Mouse (Mus musculus) embryonic fibroblast, embryonic 13.5 days (primary cell): ENCODE results near the gene Dnah2. TPM values are rescaled to one million over a fixed set of nuclear protein-coding genes. Genes with fewer than 3 reads are reported as not detected.
"Not testable (repeated sequence)": the region's sequence is repeated elsewhere in the genome, so short reads cannot be mapped to it uniquely, and the experiment has no call there.

Experiments used
- H3K27ac ChIP-seq: 2 replicates; pipeline ENCODE4 v1.5.1; 2012; ENCODE audit warnings: low read length, control low read depth, inconsistent platforms; ENCODE audit not compliant: insufficient read depth
- H3K4me1 ChIP-seq: 2 replicates; pipeline ENCODE4 v1.6.1; 2011; ENCODE audit warnings: low read length; ENCODE audit not compliant: control insufficient read depth, insufficient read depth
- H3K4me3 ChIP-seq: 2 replicates; pipeline ENCODE4 v1.5.1; 2011; ENCODE audit warnings: mild to moderate bottlenecking, control low read depth, low read length; ENCODE audit not compliant: insufficient read depth
- CTCF ChIP-seq: IDR thresholded peaks from 2 replicates; pipeline ENCODE4 v1.5.1; 2011; ENCODE audit warnings: mild to moderate bottlenecking, control low read depth, low read length, moderate library complexity, borderline replicate concordance; ENCODE audit not compliant: insufficient read depth
- POLR2A ChIP-seq: IDR thresholded peaks from 2 replicates; pipeline ENCODE4 v1.6.1; 2011; ENCODE audit warnings: low read depth, mild to moderate bottlenecking, control low read depth, low read length, moderate library complexity
- polyA plus RNA-seq: library from polyadenylated mRNA; stranded (reverse); fragments of >200 nt; gene quantifications from 2 replicates; pipeline ENCODE4 v1.2.4, GENCODE M21; 2011; ENCODE audit warnings: low read depth; ENCODE audit not compliant: missing spikeins, insufficient read length

Gene Dnah2
- polyA plus RNA-seq, 1 experiment, result 0.21 TPM

DNA sequence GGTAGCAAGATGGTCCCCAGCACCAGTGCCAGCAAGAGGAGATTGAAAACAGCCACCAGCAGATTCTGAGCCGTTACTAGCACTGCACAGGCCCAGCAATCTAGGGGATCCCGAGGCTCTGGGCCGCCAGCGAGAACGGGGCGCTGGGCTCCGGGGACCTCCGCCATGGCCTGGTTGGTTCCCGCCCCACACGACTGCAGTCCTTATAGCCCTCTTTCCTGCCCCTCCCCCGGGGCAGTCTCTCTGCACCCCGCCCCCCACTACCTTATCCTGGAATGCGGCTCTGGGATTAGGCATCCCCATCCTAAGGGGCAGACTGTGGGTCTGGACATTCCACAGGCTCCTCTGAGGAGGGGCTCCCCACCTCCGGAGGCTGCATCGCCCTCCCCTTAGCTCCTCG, 150.9 kb downstream of the Dnah2 start, which contains the start of gene Tmem88:
Tmem88 (minus strand) TSS at position 176 of the 400 bp plus-strand sequence.
- TF ChIP-seq POLR2A (peak; percentile 53), CTCF (no peak)
- Histone ChIP-seq H3K27ac (peak within 1 kb of the TSS; percentile 94), H3K4me3 (peak within 1 kb of the TSS; percentile 85), H3K4me1 (peaks cover 4% of the 10 kb centered on the region; the same call in 1 of the 2 replicates)

DNA sequence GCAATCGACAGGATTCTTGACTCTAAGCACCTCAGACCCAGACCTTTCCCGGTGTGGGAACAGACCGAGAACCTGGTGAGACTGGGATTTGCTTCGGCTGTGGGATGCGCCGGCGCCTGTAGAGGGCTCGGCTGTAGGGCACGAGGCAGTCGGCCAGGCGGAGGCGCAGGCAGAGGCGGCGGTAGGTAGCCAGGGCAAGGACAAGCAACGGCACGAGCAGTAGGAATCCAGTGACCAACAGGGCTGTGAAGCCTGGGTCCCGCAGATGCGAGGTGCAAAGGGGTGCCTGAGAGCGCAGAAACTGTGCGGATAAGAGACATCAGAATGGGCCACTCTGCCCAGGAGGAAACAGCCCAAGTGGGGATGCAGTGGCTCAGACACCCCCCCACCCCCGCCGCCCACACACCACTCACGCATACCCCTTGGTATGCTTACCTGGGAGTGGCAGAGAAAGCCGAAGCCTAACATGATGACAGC, 151.3 kb downstream of the Dnah2 start:
- Histone ChIP-seq H3K4me3 (peak overlapping the region; percentile 85), H3K27ac (peak overlapping the region; percentile 94), H3K4me1 (peaks cover 4% of the 10 kb centered on the region; the same call in 1 of the 2 replicates)
- TF ChIP-seq CTCF, result no peak
- no peak for TF ChIP-seq POLR2A

DNA sequence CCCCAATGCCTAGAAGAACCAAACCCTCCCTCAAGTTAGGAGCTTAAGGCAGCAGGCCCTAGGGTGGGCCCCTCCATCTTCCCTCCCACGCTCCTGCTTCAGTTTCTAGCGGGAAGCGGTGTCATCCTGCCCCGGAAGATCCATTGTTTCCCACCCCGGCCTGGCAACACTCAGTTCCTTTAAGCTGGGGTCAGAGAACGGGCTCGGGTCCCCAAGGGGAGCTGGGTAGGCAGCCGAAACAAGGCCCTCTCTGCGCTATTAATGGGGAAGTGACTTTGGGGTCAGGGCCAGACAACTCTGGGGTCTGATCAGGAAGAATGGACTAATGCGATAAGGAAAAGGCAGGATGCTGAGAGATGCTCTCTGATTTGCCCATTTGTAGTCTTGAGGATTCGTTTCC, 152.1 kb downstream of the Dnah2 start:
- peak overlapping the region; percentile 85 for H3K4me3 ChIP-seq
- peak overlapping the region; percentile 94 for H3K27ac ChIP-seq
- no peak for TF ChIP-seq CTCF
- TF ChIP-seq POLR2A, result peak; percentile 30; the same call in 1 of the 2 replicates
- H3K4me1 ChIP-seq, result peaks cover 4% of the 10 kb centered on the region; the same call in 1 of the 2 replicates

DNA sequence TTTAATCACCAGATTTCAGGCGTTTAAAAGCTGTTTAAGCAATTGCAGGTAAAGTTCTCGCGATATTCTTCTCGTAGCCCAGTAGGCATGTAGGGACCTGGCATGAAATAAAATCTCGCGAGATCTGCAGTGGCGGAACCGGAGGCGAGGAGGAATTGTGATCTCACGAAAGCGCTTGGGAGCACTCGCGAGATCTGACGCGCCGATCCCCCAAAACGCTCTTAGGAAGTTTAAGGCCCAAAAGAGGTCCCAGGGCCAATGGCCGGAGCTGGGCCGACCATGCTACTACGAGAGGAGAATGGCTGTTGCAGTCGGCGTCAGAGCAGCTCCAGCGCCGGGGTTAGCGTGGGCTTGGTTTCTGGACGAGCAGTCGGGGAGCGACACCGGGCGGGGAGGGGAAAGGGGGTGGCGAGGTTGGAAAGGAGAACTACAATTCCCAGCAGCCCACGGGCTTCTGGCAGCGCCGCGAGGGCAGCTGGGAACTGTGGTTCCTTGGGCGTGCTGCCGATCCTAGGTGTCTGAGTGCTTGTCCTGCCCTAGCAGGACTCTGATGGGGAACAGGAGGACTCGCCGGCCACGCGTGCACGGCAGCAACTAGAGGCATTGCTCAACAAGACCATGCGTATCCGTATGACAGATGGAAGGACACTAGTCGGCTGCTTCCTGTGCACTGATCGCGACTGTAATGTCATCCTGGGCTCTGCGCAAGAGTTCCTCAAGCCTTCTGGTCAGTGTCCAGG, 153.1 kb downstream of the Dnah2 start:
- TF ChIP-seq POLR2A (peak; percentile 86), CTCF (no peak)
- H3K4me1 ChIP-seq, result peaks cover 4% of the 10 kb centered on the region; the same call in 1 of the 2 replicates
- peak overlapping the region; percentile 94 for H3K27ac ChIP-seq
- peak overlapping the region; percentile 87 for H3K4me3 ChIP-seq

GRCm38 (mm10) chr11:69395235-69395633, 153.7 kb downstream of the Dnah2 start, which contains the start of the genes Naa38 and Cyb5d1:
Naa38 (plus strand) TSS chr11:69395487.
Cyb5d1 (minus strand) TSS chr11:69395631.
- H3K27ac ChIP-seq, result peak within 1 kb of the TSS; percentile 94
- H3K4me1 ChIP-seq, result not testable (repeated sequence)
- peak within 1 kb of the TSS; percentile 87 for H3K4me3 ChIP-seq
- TF ChIP-seq POLR2A, result peak; percentile 46; the same call in 1 of the 2 replicates

DNA sequence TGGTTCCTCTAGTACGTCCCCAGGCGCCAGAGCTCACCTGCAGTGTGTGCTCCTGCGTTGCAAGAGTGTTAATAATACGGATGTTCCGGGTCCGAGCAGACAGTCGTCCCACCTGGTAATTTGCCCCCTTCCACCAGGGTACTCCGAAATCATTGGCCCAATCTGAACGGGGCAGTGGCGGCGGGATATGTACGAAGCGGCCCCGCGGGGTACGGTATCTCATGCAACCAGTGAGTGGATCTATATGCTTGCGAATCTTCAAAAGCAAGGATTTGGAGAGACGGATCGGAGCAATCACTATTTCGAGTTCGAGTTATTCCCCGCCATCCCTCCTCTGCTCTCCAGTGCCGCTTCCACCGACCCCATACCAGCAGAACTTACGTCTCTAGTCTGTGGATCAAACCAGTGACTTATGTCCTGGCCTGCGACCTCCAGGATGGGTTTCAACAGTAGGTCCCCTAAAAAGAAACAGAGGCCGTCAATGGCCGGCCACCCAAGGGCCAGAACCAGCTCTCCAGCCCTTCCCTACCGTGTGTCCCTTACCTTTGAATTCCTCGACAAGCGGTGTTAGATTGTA, 154.2 kb downstream of the Dnah2 start:
- H3K4me1 ChIP-seq, H3K27ac ChIP-seq: not testable (repeated sequence)
- H3K4me3 ChIP-seq, result peak overlapping the region; percentile 87

DNA sequence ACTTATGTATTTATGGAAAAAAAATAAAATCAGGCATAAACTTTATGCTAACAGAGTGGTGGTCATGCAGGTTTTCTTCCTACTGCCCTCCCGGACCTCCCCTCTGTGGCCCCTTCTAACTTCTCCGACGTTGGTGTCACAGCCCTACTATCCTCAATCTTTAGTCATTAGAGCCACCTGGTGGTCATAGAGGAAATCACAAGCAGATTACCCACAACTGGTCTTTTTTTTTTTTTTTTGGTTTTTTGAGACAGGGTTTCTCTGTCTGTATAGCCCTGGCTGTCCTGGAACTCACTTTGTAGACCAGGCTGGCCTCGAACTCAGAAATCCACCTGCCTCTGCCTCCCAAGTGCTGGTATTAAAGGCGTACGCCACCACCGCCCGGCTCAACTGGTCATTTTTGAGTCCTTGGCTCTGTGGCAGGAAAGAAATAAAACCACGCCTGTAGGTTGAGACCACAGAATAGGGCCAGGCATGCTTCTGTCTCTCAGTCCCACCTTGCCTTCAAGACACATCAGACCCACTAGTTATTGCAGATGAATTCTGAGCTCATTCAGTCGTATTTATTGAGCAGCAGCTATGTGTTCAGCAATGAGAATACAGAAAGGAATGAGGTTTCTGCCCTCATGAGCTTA, 158.4 kb downstream of the Dnah2 start:
- no peaks in the 10 kb centered on the region for H3K4me1 ChIP-seq
- H3K4me3 ChIP-seq, result no peak overlapping the region
- TF ChIP-seq POLR2A (no peak), CTCF (no peak)
- H3K27ac ChIP-seq, result no peak overlapping the region

GRCm38 (mm10) chr11:69389531-69390399, 159.1 kb downstream of the Dnah2 start:
- Histone ChIP-seq H3K4me3 (no peak overlapping the region), H3K27ac (no peak overlapping the region), H3K4me1 (no peaks in the 10 kb centered on the region)
- no peak for TF ChIP-seq POLR2A
- no peak for TF ChIP-seq CTCF

- H3K27ac ChIP-seq, result no peak overlapping the region
- H3K4me1 ChIP-seq, result no peaks in the 10 kb centered on the region
- no peak overlapping the region for H3K4me3 ChIP-seq
- no peak for TF ChIP-seq CTCF
- no peak for TF ChIP-seq POLR2A
These were observed 160.2 kb downstream of the Dnah2 start for GRCm38 (mm10) chr11:69388680-69389079.

GRCm38 (mm10) chr11:69386758-69387157, 162.2 kb downstream of the Dnah2 start:
- no peak for TF ChIP-seq CTCF
- TF ChIP-seq POLR2A, result no peak
- Histone ChIP-seq H3K27ac (no peak overlapping the region), H3K4me3 (no peak overlapping the region), H3K4me1 (peaks cover 7% of the 10 kb centered on the region)
